Mouse (Mus musculus) limb, embryonic 12.5 days (tissue): ENCODE data around the gene Nkd2. TPM values are rescaled to one million over a fixed set of nuclear protein-coding genes. Genes with fewer than 3 reads are reported as not detected.

Experiments
- ATAC-seq: fragments of 200-750 bp; cut with Nextera tagmentation; 2 replicates; pipeline ENCODE4 v1.8.0; 2017; ENCODE audit warnings: low read depth, moderate TSS enrichment; ENCODE audit not compliant: insufficient number of reproducible peaks, insufficient read depth, low FRiP score, low TSS enrichment
- H3K27ac ChIP-seq: fragments of 300-500 bp; sonication (generic); 2 replicates; pipeline ENCODE4 v1.5.1; 2016; ENCODE audit warnings: mild to moderate bottlenecking, moderate library complexity
- H3K27me3 ChIP-seq: fragments of 300-500 bp; sonication (generic); 2 replicates; pipeline ENCODE4 v1.6.1; 2016; ENCODE audit warnings: mild to moderate bottlenecking, moderate library complexity
- H3K36me3 ChIP-seq: fragments of 300-500 bp; sonication (generic); 2 replicates; pipeline ENCODE4 v1.6.1; 2016; ENCODE audit warnings: mild to moderate bottlenecking, moderate library complexity
- H3K4me1 ChIP-seq: fragments of 300-500 bp; sonication (generic); replicated peaks from 2 replicates; pipeline ENCODE4 v1.6.1; 2016
- H3K4me2 ChIP-seq: fragments of 300-500 bp; sonication (generic); 2 replicates; pipeline ENCODE4 v1.6.1; 2016; ENCODE audit warnings: mild to moderate bottlenecking, moderate library complexity
- H3K4me3 ChIP-seq: fragments of 300-500 bp; sonication (generic); replicated peaks from 2 replicates; pipeline ENCODE4 v1.5.1; 2016; ENCODE audit warnings: mild to moderate bottlenecking
- H3K9ac ChIP-seq: fragments of 300-500 bp; sonication (generic); replicated peaks from 2 replicates; pipeline ENCODE4 v1.6.1; 2016; ENCODE audit warnings: mild to moderate bottlenecking, moderate library complexity
- H3K9me3 ChIP-seq: fragments of 300-500 bp; sonication (generic); 2 replicates; pipeline ENCODE4 v1.6.1; 2016; ENCODE audit warnings: mild to moderate bottlenecking, moderate library complexity
- WGBS: fragments of 180-500 bp; shearing (Covaris S2); methylation state at CpG from one replicate; pipeline ENCODE4 v1.1.7; 2016; 5-methylcytosine and 5-hydroxymethylcytosine counted together
- polyA plus RNA-seq: library from polyadenylated mRNA; unstranded; fragments of >200 nt; fragmentation: Nextera tagmentation; extraction: Ambion mirVana; gene quantifications from 2 replicates; pipeline ENCODE4 v1.2.1, GENCODE M21; 2016

Gene Nkd2
- polyA plus RNA-seq, 1 experiment from 2014 or later = 57.5 TPM

GRCm38 (mm10) chr13:73839740-73840139, 7.7 kb downstream of the Nkd2 start:
- Histone ChIP-seq H3K9ac (no peak overlapping the region), H3K4me1 (peaks cover 76% of the 10 kb centered on the region), H3K4me3 (no peak overlapping the region), H3K9me3 (no peaks in the 10 kb centered on the region), H3K36me3 (peaks cover 42% of the 10 kb centered on the region), H3K27me3 (no peaks in the 10 kb centered on the region), H3K27ac (0 out of 2 replicates have a peak overlapping the region, but pooled peaks have one; percentile 12), H3K4me2 (no peak overlapping the region)
- 49% methylated on average over 4 of the region's 4 CpGs for WGBS
- no peak for ATAC-seq

GRCm38 (mm10) chr13:73839137-73839548, 8.3 kb downstream of the Nkd2 start:
- Histone ChIP-seq H3K4me1 (peaks cover 76% of the 10 kb centered on the region), H3K36me3 (peaks cover 36% of the 10 kb centered on the region)
- ATAC-seq = no peak

GRCm38 (mm10) chr13:73837708-73838107, 9.7 kb downstream of the Nkd2 start:
- H3K9me3 ChIP-seq = no peaks in the 10 kb centered on the region
- H3K9ac ChIP-seq = no peak overlapping the region
- 81% methylated on average over 8 of the region's 8 CpGs for WGBS
- peaks cover 26% of the 10 kb centered on the region for H3K36me3 ChIP-seq
- H3K4me1 ChIP-seq = peaks cover 79% of the 10 kb centered on the region
- H3K27ac ChIP-seq = peak overlapping the region; percentile 97; the same call in 1 of the 2 replicates
- H3K4me3 ChIP-seq = no peak overlapping the region
- no peak overlapping the region for H3K4me2 ChIP-seq
- no peaks in the 10 kb centered on the region for H3K27me3 ChIP-seq
- ATAC-seq = no peak

More at GRCm38 (mm10) chr13:73839137-73839548, 8.3 kb downstream of the Nkd2 start:
- Histone ChIP-seq H3K9ac (no peak overlapping the region; the same call in 1 of the 2 replicates), H3K27ac (no peak overlapping the region), H3K9me3 (no peaks in the 10 kb centered on the region), H3K4me3 (no peak overlapping the region), H3K4me2 (no peak overlapping the region), H3K27me3 (no peaks in the 10 kb centered on the region)
- WGBS = 72% methylated on average over 11 of the region's 11 CpGs

GRCm38 (mm10) chr13:73836491-73836890, 10.9 kb downstream of the Nkd2 start:
- WGBS = 68% methylated on average over 6 of the region's 6 CpGs
- peaks cover 83% of the 10 kb centered on the region for H3K4me1 ChIP-seq
- H3K27me3 ChIP-seq = no peaks in the 10 kb centered on the region
- no peak overlapping the region for H3K4me3 ChIP-seq
- ATAC-seq = no peak
- H3K27ac ChIP-seq = peak overlapping the region; percentile 97
- 0 out of 2 replicates have a peak overlapping the region, but pooled peaks have one; percentile 9 for H3K4me2 ChIP-seq
- peaks cover 17% of the 10 kb centered on the region for H3K36me3 ChIP-seq
- H3K9me3 ChIP-seq = no peaks in the 10 kb centered on the region
- H3K9ac ChIP-seq = no peak overlapping the region

GRCm38 (mm10) chr13:73835791-73836190, 11.6 kb downstream of the Nkd2 start:
- H3K27me3 ChIP-seq = no peaks in the 10 kb centered on the region
- peaks cover 14% of the 10 kb centered on the region for H3K36me3 ChIP-seq
- no peak overlapping the region for H3K4me3 ChIP-seq
- H3K9ac ChIP-seq = no peak overlapping the region
- peaks cover 90% of the 10 kb centered on the region for H3K4me1 ChIP-seq
- no peak for ATAC-seq
- H3K9me3 ChIP-seq = no peaks in the 10 kb centered on the region
- H3K27ac ChIP-seq = peak overlapping the region; percentile 97
- H3K4me2 ChIP-seq = peak overlapping the region; percentile 25
- WGBS = 18% methylated on average over 4 of the region's 4 CpGs

GRCm38 (mm10) chr13:73833809-73834208, 13.6 kb downstream of the Nkd2 start:
- H3K4me2 ChIP-seq = peak overlapping the region; percentile 39
- no peak overlapping the region for H3K9ac ChIP-seq
- H3K9me3 ChIP-seq = no peaks in the 10 kb centered on the region
- peak overlapping the region; percentile 97 for H3K27ac ChIP-seq
- H3K4me3 ChIP-seq = no peak overlapping the region
- H3K36me3 ChIP-seq = peaks cover 7% of the 10 kb centered on the region; the same call in 1 of the 2 replicates
- WGBS = 4% methylated on average over 12 of the region's 12 CpGs
- ATAC-seq = peak; percentile 73
- H3K4me1 ChIP-seq = peaks cover 77% of the 10 kb centered on the region
- H3K27me3 ChIP-seq = no peaks in the 10 kb centered on the region

GRCm38 (mm10) chr13:73831486-73831885, 15.9 kb downstream of the Nkd2 start:
- Histone ChIP-seq H3K27me3 (no peaks in the 10 kb centered on the region), H3K9ac (no peak overlapping the region), H3K27ac (peak overlapping the region; percentile 46), H3K4me1 (peaks cover 69% of the 10 kb centered on the region), H3K36me3 (peaks cover 8% of the 10 kb centered on the region; the same call in 1 of the 2 replicates), H3K4me3 (no peak overlapping the region), H3K4me2 (no peak overlapping the region), H3K9me3 (no peaks in the 10 kb centered on the region)
- ATAC-seq = no peak
- WGBS = 3% methylated on average over 2 of the region's 2 CpGs

GRCm38 (mm10) chr13:73827243-73827642, 20.2 kb downstream of the Nkd2 start:
- no peaks in the 10 kb centered on the region for H3K27me3 ChIP-seq
- H3K9me3 ChIP-seq = no peaks in the 10 kb centered on the region
- peaks cover 48% of the 10 kb centered on the region for H3K36me3 ChIP-seq
- no peak for ATAC-seq
- 41% methylated on average over 8 of the region's 8 CpGs for WGBS
- peak overlapping the region; percentile 67 for H3K27ac ChIP-seq
- no peak overlapping the region for H3K4me3 ChIP-seq
- no peak overlapping the region for H3K9ac ChIP-seq
- H3K4me1 ChIP-seq = peaks cover 27% of the 10 kb centered on the region
- H3K4me2 ChIP-seq = no peak overlapping the region

GRCm38 (mm10) chr13:73823711-73824110, 23.7 kb downstream of the Nkd2 start:
- no peak for ATAC-seq
- H3K36me3 ChIP-seq = peaks cover 82% of the 10 kb centered on the region
- H3K4me1 ChIP-seq = peaks cover 15% of the 10 kb centered on the region
- no peak overlapping the region for H3K9ac ChIP-seq
- H3K27ac ChIP-seq = no peak overlapping the region
- no peak overlapping the region for H3K4me2 ChIP-seq
- H3K9me3 ChIP-seq = no peaks in the 10 kb centered on the region
- no peak overlapping the region for H3K4me3 ChIP-seq
- no peaks in the 10 kb centered on the region for H3K27me3 ChIP-seq
- 83% methylated on average over 6 of the region's 6 CpGs for WGBS

- WGBS = 68% methylated on average over 4 of the region's 4 CpGs
- no peak for ATAC-seq
Measured at GRCm38 (mm10) chr13:73822187-73822800, 25.1 kb downstream of the Nkd2 start.

GRCm38 (mm10) chr13:73821251-73821650, 26.2 kb downstream of the Nkd2 start:
- Histone ChIP-seq H3K9me3 (no peaks in the 10 kb centered on the region), H3K4me2 (no peak overlapping the region), H3K9ac (no peak overlapping the region), H3K36me3 (peaks cover 93% of the 10 kb centered on the region), H3K27me3 (no peaks in the 10 kb centered on the region), H3K27ac (no peak overlapping the region), H3K4me3 (no peak overlapping the region), H3K4me1 (no peaks in the 10 kb centered on the region)
- WGBS = 85% methylated on average over 7 of the region's 7 CpGs
- ATAC-seq = no peak

More at GRCm38 (mm10) chr13:73822187-73822800, 25.1 kb downstream of the Nkd2 start:
- Histone ChIP-seq H3K4me2 (no peak overlapping the region), H3K4me3 (no peak overlapping the region), H3K4me1 (peaks cover 5% of the 10 kb centered on the region), H3K9me3 (no peaks in the 10 kb centered on the region), H3K27ac (no peak overlapping the region), H3K9ac (no peak overlapping the region), H3K27me3 (no peaks in the 10 kb centered on the region), H3K36me3 (peaks cover 90% of the 10 kb centered on the region)

- H3K4me2 ChIP-seq = no peak overlapping the region
- no peak overlapping the region for H3K27ac ChIP-seq
- no peak for ATAC-seq
- no peak overlapping the region for H3K9ac ChIP-seq
- no peaks in the 10 kb centered on the region for H3K4me1 ChIP-seq
- no peaks in the 10 kb centered on the region for H3K27me3 ChIP-seq
- no peak overlapping the region for H3K4me3 ChIP-seq
- WGBS = 73% methylated on average over 3 of the region's 3 CpGs
- peaks cover 93% of the 10 kb centered on the region for H3K36me3 ChIP-seq
- no peaks in the 10 kb centered on the region for H3K9me3 ChIP-seq
Measured at GRCm38 (mm10) chr13:73818921-73819320, 28.5 kb downstream of the Nkd2 start.
